Mouse (Mus musculus) heart, postnatal 25 days (tissue): Measurements from ENCODE around the gene E330009J07Rik. TPM values are rescaled to one million over a fixed set of nuclear protein-coding genes. Genes with fewer than 3 reads are reported as not detected.

ENCODE experiments used
- DNase-seq: peaks from one replicate; pipeline ENCODE4 v3.0.0; 2022; ENCODE audit warnings: low spot score
- intact Hi-C: fragments of 180-260 bp; cut with DNase I; formaldehyde crosslinking; loops from one replicate; pipeline ENCODE4 v1.15.1; 2025
- total RNA-seq, 2 experiments: library from RNA; stranded (reverse); gene quantifications; 2 replicates each; pipeline ENCODE4 v1.2.3; 2021

The E330009J07Rik gene
- total RNA-seq, 2 experiments from 2014 or later = 2.7 to 4.0 TPM

DNA sequence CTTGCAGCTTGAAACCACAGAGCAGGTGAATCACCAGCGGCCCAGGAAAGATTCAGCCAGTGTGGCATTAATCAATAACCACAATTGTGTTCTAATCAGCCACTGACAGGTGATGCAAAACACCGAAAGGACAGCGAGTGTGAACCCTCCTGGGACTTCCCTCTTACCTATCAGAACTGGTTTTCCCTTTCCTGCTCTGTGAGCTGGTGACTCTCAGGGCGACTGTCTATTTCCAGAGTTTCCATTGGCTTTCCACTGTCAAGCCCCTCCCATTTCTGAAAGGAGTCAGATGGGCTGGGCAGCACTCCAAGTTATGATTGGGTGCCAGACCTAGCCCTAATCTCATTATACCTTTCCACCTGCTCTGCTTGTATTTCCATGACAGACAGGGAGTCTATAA, 4.6 kb downstream of the E330009J07Rik start:
- intact Hi-C loops = no loop called here
- no peak for DNase-seq

DNA sequence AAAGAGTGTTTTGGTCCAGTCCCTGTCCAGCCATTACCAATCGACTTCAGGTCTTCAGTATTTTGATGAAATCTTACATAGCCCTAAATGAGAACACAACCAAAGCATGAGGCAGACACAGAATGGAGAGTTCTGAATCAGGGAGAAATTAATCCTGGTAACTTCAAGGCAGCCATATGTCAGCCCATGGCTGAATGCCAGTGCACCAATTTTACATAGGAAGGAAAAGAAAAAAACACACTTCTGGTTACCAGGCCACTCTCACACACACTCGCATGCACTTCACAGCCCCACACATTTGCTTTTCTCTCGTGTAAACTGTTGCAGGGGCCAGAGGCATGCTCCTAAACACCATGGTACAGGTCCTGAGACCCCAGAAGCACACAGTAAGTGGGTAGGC, 5.1 kb downstream of the E330009J07Rik start:
- intact Hi-C loops = no loop called here
- no peak for DNase-seq

DNA sequence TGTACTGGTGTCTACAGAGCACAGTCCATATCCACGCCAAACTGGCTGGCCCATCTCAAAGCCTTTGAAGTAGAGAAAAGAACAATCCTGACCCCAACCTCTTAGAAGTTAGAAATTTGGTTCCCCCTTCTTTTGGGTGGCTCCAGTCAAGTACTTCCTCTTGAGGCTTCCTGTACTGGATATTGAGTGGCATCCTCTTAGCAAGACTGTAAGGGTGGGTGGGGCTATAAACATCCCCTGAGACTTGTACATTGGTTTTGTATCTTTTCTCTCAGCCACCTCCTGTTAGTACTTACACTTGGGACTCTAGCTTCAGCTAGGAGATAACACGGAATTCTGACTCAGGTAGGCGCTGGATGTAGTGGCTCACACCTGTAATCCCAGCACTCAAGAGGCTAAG, 5.7 kb downstream of the E330009J07Rik start:
- no peak for DNase-seq

DNA sequence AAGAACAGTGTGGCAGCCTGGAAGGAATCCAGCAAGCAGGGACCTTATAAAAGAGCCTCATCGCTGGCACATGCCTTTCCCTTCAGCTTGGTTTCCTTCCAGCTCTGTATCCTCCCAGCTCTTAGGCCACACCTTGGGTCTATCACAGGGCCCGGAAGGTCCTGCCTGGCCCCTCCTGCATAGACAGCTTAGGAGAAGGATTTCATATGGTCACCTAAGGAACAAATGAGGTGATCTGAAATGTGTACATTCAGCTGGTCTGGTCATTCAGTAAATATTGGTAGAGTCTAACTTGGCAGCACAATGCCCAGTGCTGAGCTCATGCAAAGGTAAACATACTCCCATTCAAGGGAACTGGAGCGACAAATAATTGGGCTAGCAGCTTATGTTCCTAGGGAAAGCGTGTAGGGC, 6.4 kb downstream of the E330009J07Rik start:
- no peak for DNase-seq
- intact Hi-C loops = no loop called here

More for the DNA sequence above, 5.7 kb downstream of the E330009J07Rik start:
- intact Hi-C loops = no loop called here

DNA sequence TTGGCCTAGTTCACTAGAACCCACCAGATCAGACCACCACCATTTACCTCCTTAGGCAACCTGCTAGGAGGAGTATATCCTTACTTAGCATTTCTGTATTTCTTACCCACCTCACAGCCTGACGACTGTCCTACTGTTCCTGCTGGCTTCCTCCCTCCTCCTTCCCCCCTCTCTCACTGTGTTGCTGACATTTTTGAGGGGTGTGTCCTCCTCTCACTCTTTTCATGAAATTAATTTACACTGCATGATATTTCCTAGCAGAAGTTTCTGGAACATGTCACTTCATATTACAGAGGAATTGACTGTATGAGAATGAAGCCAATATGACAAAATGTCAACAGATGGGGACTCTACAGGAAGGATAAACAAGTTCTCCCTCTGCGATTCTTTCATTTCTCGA, 7.2 kb downstream of the E330009J07Rik start:
- intact Hi-C loops = no loop called here
- no peak for DNase-seq

DNA sequence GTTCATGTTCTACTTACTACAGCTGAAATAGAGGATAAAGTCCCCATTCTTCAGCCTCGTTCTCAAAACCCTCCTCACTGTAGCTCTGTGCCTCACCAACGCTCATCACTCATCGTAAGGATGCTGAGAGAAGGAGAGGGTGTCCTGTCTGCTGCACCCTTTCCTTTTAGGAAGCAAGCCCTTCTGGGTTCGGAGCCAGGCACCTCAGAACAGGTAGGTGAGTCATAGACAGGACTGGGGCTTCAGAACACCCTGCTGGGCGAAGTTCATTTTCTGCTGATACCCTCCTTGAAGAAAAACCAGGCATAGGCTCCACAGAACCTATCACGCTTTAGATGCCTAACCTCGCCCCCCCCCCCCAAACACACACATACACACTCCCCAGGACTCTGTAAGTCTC, 8.5 kb downstream of the E330009J07Rik start:
- DNase-seq = no peak
- intact Hi-C loops = no loop called here

DNA sequence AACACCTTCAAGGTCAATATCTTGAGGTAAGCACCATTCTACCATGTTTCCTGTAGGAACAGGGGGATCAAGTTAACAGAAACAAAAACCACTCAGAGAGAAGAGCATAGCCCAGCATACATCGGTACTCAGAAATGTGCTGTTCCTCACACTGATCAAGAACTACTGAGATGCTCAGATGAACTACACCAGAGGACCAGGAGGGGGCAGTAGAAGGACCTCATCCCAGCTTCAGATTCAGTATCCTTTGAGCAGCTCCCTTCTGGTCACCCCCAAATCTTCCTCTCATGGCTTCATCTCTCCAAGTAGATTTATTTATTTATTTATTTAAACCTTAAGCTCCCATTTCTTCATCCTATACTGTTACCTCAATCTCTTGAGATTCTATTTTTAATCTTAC, 12.2 kb downstream of the E330009J07Rik start:
- DNase-seq = no peak
- intact Hi-C loops = no loop called here

DNA sequence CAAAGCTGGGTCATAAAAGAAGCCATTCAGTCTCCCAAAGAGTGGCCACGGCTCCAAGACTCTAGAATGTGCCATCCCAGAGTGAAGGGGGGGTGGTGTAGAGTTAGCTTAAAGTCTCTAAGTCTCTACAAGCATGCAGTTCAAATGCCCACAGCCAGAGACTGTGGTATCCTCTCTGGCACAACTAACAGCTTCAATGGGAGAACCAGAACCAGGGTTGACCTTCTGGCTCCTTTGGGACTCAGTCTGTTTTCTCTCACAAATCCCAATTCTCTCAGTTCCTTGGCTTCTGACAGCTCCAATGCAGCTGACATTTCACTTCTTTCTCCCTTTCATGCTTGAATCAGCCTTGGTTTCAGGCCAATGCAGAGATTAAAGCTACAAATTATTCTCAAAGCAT, 12.9 kb downstream of the E330009J07Rik start:
- intact Hi-C loops = no loop called here
- no peak for DNase-seq

DNA sequence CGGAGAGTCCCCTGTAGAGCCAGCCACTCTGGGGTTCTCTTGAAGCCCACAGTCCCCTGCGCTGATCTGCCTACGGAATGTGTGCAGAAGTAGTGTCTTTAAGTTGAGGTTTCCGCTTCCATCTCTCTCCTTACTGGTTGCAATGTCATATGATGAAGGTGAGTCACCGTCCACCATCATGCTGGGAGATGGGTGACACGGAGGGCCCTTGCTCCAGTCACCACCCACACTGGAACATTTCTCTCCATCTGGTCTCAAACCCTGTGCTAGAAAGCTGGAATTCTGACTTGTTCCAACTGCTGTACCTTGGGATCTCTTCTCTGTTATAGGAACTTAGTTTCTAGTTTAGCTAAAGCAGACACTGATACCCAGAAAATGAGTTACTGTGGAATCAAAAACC, 14.8 kb downstream of the E330009J07Rik start:
- intact Hi-C loops = no loop called here
- DNase-seq = no peak

DNA sequence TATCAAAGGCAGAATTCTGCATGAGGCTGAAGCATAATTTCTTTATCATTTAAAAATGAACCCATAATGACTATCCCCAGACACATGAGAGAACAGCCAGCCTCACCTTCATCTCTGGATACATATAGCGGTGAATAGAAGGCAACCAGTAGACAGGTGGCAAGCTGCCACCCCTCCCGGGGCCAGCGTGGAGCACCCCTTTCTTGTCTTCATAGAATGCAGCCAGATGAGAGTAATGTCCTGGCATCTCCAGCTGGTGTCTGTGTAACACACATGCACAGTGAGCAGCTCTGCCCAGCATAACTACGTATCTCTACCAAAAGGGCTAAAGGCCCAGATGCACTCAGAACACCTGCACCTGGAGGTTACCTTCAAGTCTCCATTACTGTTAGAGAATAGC, 17.5 kb downstream of the E330009J07Rik start:
- intact Hi-C loops = no loop called here
- no peak for DNase-seq

DNA sequence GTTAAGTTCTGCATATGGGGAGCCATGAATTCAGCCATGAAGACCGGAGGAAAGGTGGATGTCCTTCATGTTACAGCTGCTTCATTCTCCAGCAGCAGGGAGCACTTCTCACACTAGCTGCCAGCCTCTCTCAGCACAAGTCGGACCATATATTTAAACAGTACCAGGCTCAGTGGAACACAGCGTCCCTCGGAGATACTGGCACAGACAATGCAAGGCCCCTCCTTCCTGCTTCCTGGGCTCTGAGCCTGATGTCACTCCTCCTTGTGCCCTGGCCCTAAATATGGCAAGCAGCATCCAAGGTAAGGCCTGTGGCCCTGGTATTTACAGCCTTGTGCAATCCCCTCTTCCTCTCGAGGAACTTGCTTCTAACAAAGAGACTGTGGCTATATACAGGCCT, 20.1 kb downstream of the E330009J07Rik start:
- no peak for DNase-seq
- intact Hi-C loops = no loop called here

DNA sequence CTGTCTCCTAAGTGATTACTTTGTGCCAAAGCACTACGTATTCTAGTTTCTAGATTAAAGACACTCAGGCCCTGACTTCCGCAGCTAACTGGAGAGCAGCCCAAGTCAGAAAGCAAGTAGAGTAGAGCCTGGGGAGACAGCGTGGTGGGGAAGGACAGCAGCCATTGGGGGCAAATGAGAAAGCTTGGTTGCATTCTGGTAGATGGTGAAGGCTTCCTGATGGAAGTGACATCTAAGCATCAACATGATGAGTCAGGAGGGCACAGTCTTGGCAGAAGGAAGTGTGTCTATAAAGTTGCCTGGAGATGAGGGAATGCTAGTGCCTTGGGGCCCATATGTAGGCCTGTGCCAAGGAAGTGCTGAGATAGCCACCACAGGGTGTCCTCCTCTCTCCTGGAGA, 22.4 kb downstream of the E330009J07Rik start:
- no peak for DNase-seq
- intact Hi-C loops = no loop called here

DNA sequence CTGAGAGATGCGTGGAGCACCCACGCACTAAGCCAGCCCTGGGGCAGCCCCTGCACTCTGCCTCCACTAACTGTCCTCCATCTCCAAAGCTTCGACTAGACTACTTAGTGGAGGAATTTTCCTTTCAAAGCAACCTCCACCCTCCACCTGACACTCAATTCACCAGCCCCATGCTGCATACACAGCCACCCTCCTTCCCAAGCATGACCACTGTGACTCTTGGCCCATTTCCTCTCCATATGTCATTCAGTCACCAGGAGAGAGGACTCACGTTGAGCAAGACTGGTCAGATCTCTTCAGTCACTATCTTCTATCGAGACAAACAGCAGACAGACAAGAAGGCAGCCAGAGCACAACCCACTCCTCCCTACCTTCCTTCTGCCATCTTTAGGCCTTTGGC, 22.9 kb downstream of the E330009J07Rik start:
- intact Hi-C loops = no loop called here
- no peak for DNase-seq

DNA sequence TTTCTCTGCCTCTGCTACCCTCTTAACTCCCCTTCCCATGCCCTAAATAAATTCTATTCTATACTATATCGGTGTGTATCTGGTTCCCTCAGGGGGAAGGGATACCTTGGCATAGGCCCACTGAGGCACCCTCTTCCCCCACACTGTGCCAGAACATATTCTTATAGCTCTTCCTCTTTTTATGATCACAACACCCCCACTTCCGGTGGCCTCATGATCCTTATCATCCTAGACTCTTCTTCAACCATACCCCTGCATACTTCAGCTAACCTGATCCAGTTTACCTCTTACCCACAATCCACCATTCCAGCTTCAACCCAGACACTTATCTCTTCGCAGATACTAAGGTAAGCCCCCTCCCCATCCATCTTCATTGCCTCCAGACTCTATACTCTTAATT, 24.9 kb downstream of the E330009J07Rik start:
- no peak for DNase-seq
- intact Hi-C loops = no loop called here

DNA sequence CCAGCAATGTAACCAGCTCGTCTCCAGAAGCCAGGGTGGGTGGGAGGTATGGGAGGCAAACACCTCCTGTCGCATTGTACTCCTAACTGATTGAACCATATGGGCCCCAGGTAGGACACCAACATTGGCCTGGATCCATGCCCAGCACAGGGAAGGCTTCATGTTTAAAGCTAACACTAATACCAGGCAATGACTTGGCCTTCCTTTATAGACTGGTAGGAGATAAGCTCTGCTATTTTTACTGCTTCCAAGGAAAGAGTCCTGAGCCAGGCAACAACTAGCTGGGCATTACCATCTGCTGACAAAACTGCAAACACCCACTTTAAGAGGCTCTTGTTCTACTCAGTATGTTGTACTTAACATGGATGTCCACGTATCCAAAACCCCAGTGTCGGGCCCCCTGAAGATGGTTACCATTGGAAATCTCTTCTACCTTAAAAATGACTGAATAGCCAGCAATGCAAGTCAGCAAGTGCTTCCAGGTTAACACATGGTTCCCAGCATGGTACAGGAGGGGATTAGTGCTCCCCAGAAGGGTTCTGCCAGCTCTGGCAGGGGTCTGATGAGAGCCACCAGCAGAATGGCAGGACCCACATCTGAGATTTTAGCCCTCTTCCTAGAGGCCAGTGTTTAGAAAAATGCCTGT, 32.2 kb downstream of the E330009J07Rik start:
- intact Hi-C loops = no loop called here
- no peak for DNase-seq

DNA sequence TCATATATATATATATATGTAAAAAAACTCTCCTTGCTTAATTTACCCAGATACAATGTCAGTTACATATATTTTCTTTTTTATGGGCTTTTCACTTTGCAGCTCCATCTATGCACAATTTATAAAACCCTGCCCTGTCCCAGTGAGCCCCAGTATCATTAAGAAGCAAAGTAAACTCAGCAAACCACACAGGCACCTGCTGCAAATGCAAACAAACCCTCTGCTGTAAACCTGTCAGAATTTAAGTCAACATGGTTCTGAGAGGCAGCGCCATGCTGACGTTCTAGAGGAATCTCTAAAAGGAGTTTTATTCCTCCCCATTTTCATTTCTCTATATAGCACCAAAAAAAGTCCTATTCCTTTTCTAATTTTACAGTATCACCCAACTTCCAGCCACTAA, 33.9 kb downstream of the E330009J07Rik start:
- DNase-seq = no peak
- intact Hi-C loops = no loop called here

DNA sequence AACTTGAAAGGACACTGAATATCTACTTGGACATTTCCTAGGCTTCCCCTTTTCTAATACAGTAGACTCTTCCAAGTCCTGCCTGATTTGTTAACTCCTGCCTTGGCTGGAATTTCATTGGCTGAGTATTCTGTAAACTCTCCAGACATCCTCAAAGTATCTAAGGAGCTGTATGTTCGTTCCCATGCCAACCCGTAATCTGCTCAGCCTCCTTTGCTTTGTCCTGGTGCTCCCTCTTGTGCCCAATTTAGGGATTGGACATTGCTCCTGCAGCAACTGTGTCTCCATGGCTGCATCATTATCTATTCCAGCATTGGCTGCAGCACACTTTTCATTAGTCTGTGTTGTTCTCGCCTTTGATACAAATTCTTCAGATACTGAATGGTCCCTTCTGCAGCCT, 42.7 kb downstream of the E330009J07Rik start:
- intact Hi-C loops = loop anchor here (2.0 kb wide), 1 partner anchor 156 kb away; no protein-coding TSS in a partner anchor
- DNase-seq = no peak

DNA sequence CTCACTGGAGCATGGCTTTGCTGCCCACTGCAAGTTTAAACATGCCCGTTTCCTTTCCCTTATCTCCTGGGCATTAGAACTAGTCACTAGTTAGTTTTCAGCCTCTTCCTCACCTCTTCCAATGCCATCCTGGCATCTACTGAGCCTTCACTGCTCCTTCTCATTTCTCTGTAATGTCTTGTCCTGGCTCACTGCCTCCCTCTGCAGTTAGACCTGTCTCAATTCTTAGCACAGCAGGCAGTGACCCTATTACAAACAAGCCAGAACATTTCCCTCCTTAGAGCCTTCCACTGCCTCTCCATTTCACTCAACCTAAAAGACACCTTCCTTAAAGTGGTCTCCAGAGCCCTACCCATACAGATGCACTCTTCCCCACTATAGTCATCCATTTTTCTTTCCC, 45.0 kb downstream of the E330009J07Rik start:
- DNase-seq = no peak
- intact Hi-C loops = no loop called here

DNA sequence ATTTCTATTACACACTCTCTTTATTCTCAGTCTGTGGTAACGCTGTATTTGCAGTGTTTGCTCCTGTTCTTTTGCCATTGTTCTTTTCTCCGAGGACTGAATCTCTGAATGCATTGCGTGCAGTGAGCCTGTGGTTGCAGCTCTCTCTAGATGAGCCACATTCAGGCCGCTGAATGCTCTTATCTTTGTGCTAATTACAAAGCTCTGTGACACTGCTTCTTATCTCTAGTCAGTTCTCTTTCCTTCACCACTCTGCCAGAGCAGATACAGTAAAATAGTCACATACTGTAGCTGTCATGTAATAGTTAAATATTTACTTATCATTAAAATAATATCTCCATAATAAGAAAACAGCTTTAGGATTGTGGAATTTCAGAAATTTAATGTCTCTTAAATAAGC, 47.3 kb downstream of the E330009J07Rik start:
- DNase-seq = no peak
- intact Hi-C loops = no loop called here

DNA sequence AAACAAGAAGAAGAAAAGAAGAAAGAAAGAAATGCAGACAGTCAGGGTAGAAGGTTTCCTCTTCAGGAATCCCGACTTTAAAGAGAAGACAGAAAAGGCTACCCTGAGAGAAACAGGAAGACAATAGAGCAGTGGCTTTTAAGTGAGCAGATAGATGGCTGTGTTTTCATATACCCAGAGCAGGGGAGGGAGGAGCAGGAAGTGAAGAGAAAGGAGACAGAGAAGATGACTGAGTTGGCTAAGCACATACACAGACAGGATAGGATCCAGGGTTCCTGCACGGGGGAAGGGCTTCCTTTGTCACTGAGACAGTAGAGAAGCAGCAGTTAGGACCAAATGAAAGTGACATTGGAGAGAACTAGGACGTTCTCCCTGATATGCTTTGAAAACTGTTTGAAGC, 50.3 kb downstream of the E330009J07Rik start:
- intact Hi-C loops = no loop called here
- DNase-seq = no peak

DNA sequence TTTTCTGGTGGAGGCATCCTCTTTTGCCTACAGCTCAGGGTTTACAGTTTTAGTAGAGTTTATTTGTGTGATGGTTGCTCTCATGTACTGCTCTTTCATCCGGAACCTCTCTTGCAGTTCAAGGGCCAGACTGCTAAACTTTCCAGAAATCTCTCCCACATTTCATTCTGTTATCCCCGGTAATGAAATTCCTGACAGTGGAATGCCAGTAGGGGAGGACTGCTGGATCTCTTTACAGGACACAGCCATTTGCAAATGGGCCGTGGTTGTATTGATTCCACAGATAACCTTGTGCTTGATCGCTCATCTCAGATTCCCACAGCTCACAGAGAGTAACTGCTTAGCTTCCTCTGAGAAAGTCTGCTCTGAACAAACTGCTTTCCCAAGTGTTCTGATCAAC, 54.0 kb downstream of the E330009J07Rik start:
- intact Hi-C loops = no loop called here
- no peak for DNase-seq

DNA sequence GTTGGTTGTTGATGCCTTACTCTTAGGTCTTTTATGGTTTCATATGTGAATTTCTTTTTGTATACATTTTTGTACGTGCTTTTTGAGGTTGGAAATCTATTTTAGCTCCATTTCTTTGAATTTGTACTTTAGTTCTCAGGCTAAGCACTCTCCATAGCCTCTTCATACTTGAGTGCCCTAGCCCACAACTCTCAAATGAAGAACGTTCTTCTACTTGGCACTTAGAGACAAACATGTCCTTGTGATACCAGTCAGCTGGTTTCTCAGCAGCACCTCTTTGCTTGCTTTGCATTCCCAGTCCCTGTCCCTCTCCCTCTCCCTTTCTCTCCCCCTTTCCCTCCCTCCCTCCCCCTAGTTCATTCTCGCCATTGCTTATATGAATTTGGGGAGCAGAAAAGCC, 55.8 kb downstream of the E330009J07Rik start:
- intact Hi-C loops = no loop called here
- DNase-seq = no peak

DNA sequence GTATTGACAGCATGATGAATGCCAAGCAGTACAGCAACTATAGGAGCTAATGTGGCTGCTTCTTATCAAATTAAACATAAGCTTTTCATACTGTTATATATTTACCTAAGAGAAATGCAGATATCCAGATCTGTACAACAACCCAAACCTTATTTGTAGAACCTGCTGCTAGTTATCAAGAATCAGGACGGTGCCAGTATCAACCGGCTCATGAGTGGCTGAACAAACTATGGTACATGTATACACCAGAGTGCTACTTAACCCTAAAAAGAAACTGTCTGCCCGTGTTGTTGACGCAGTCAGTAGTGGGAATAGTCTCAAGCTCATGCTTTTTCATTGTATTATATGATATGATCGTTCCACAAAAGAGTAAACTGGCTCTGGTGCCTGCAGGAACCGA, 64.9 kb downstream of the E330009J07Rik start:
- no peak for DNase-seq
- intact Hi-C loops = no loop called here
